In genomic region chr2:26315925-26316311, GRCm38 (mm10) we compare ENCODE assay signal across 8 mouse cellular contexts. TPM values are rescaled to one million over a fixed set of nuclear protein-coding genes. Genes with fewer than 3 reads are reported as not detected.
DNase-seq lines count a peak whose midpoint lies in the region; ATAC-seq and TF ChIP-seq lines count a peak whose summit lies in the region.

No protein-coding gene starts in this region.

- ATAC-seq in embryonic facial prominence, embryonic 14.5 days (ENCODE audit: low read depth) = peak; percentile 16
- ATAC-seq in megakaryocyte, adult 5-6 weeks (ENCODE audit: poor library complexity, severe bottlenecking) = peak; percentile 25; the same call in 1 of the 2 replicates

- intact Hi-C loops in heart, postnatal 14 days (cut with DNase I) = loop anchor here (5.0 kb wide), 1 partner anchor 36 kb away; the partner anchor contains the start of gene Dnlz

- peak overlapping the region; percentile 95 for H3K27ac ChIP-seq in embryonic facial prominence, embryonic 14.5 days (replicated peaks; ENCODE audit: low read depth, low read length)
- H3K27ac ChIP-seq in testis, adult 2 months (ENCODE audit: control insufficient read depth, insufficient read depth, low read depth, low read length) = peak overlapping the region; percentile 73

- H3K9me3 ChIP-seq in embryonic facial prominence, embryonic 14.5 days (ENCODE audit: control insufficient read depth, low read length) = no peaks in the 10 kb centered on the region

- peak overlapping the region; percentile 91 for H3K9ac ChIP-seq in embryonic facial prominence, embryonic 14.5 days (ENCODE audit: low read depth, low read length)

- H3K4me3 ChIP-seq in embryonic facial prominence, embryonic 14.5 days (ENCODE audit: low read depth, low read length) = peak overlapping the region; percentile 74
- peak overlapping the region; percentile 84 for H3K4me3 ChIP-seq in testis, adult 2 months (ENCODE audit: control insufficient read depth, low read depth, low read length)

- no peak for TF ChIP-seq CTCF in testis, adult 2 months (IDR thresholded peaks at IDR 0.05; ENCODE audit: control insufficient read depth, insufficient read depth, insufficient replicate concordance, low read depth, low read length)

- 3% methylated on average over 10 of the region's 11 CpGs for WGBS in embryonic facial prominence, embryonic 14.5 days

- H3K4me1 ChIP-seq in embryonic facial prominence, embryonic 14.5 days (ENCODE audit: control insufficient read depth, insufficient read depth, low read length) = peaks cover 44% of the 10 kb centered on the region
- H3K4me1 ChIP-seq in testis, adult 2 months (ENCODE audit: control insufficient read depth, insufficient read depth, low read length) = peaks cover 19% of the 10 kb centered on the region

- DNase-seq in ES-CJ7 (ENCODE audit: low read depth, low spot score) = peak; percentile 25
- DNase-seq in adrenal gland, adult 2 months = peak; percentile 61
- DNase-seq in embryonic facial prominence, embryonic 14.5 days (ENCODE audit: low spot score) = peak; percentile 74
- DNase-seq in heart, postnatal 14 days = peak; percentile 53 to 60
- DNase-seq in kidney, postnatal 4 days = peak; percentile 68 to 76
- DNase-seq in thymus, postnatal 4 days = no peak

- H3K4me2 ChIP-seq in embryonic facial prominence, embryonic 14.5 days (ENCODE audit: low read depth, low read length) = peak overlapping the region; percentile 86

- H3K36me3 ChIP-seq in embryonic facial prominence, embryonic 14.5 days (ENCODE audit: control insufficient read depth, insufficient read depth, low read length) = no peaks in the 10 kb centered on the region
- no peaks in the 10 kb centered on the region for H3K36me3 ChIP-seq in testis, adult 2 months (ENCODE audit: control insufficient read depth, insufficient read depth, low read length)

- no peaks in the 10 kb centered on the region for H3K27me3 ChIP-seq in embryonic facial prominence, embryonic 14.5 days (replicated peaks; ENCODE audit: control insufficient read depth, insufficient read depth, low read length)
- H3K27me3 ChIP-seq in testis, adult 2 months (ENCODE audit: control insufficient read depth, insufficient read depth, low read length) = no peaks in the 10 kb centered on the region

- no peak for TF ChIP-seq POLR2A in testis, adult 2 months (IDR thresholded peaks at IDR 0.05; ENCODE audit: control insufficient read depth, low read depth, low read length)

RNA-seq across cellular contexts. Expression of gene Gpsm1, which starts 0.6 kb away (rescaled TPM):
- total RNA-seq in adrenal gland, adult 2 months (2021) = 10 to 100 TPM in 1 of 2 experiments, 1 to 10 TPM in 1; 9.4 to 14.9 TPM
- 20.0 and 24.1 TPM in 2 replicates for polyA plus RNA-seq in adrenal gland, adult 2 months (2012; rRNA removed)
- polyA plus RNA-seq in embryonic facial prominence, embryonic 14.5 days (2014; fragmentation: Nextera tagmentation; extraction: Ambion mirVana) = 29.3 and 33.8 TPM in 2 replicates
- total RNA-seq in heart, postnatal 14 days (2021) = 100 to 1,000 TPM; 200 to 237 TPM
- total RNA-seq in megakaryocyte, adult 5-6 weeks (2015) = 1.9 and 2.4 TPM in 2 replicates
- 2.2 and 4.0 TPM in 2 replicates for total RNA-seq in megakaryocyte, adult 5-6 weeks (2017)
- 16.6 and 20.5 TPM in 2 replicates for polyA plus RNA-seq in testis, adult 2 months (2012; rRNA removed)

RNA-seq across cellular contexts. Expression of gene Ccdc187, which starts 21.6 kb away (rescaled TPM):
- total RNA-seq in adrenal gland, adult 2 months (2021) = 1 to 10 TPM in 1 of 2 experiments, under 1 TPM in 1; 0.58 to 1.0 TPM
- 0.51 and 0.83 TPM in 2 replicates for polyA plus RNA-seq in adrenal gland, adult 2 months (2012; rRNA removed)
- 0.17 and 0.28 TPM in 2 replicates for polyA plus RNA-seq in embryonic facial prominence, embryonic 14.5 days (2014; fragmentation: Nextera tagmentation; extraction: Ambion mirVana)
- total RNA-seq in heart, postnatal 14 days (2021) = under 1 TPM; 0.10 to 0.17 TPM
- not detected in 2 replicates for total RNA-seq in megakaryocyte, adult 5-6 weeks (2015)
- not detected in 2 replicates for total RNA-seq in megakaryocyte, adult 5-6 weeks (2017)
- polyA plus RNA-seq in testis, adult 2 months (2012; rRNA removed) = 90.3 and 101 TPM in 2 replicates

RNA-seq across cellular contexts. Expression of gene Dnlz, which starts 36.0 kb away (rescaled TPM):
- 10 to 100 TPM; 20.6 to 25.6 TPM for total RNA-seq in adrenal gland, adult 2 months (2021)
- 30.6 and 31.1 TPM in 2 replicates for polyA plus RNA-seq in adrenal gland, adult 2 months (2012; rRNA removed)
- 24.2 and 27.6 TPM in 2 replicates for polyA plus RNA-seq in embryonic facial prominence, embryonic 14.5 days (2014; fragmentation: Nextera tagmentation; extraction: Ambion mirVana)
- 10 to 100 TPM; 15.5 to 16.3 TPM for total RNA-seq in heart, postnatal 14 days (2021)
- total RNA-seq in megakaryocyte, adult 5-6 weeks (2015) = 4.4 and 5.8 TPM in 2 replicates
- 5.1 TPM in 2 replicates for total RNA-seq in megakaryocyte, adult 5-6 weeks (2017)
- polyA plus RNA-seq in testis, adult 2 months (2012; rRNA removed) = 6.2 and 6.5 TPM in 2 replicates

RNA-seq across cellular contexts. Expression of gene Card9, which starts 44.8 kb away (rescaled TPM):
- 1 to 10 TPM; 1.3 to 1.7 TPM for total RNA-seq in adrenal gland, adult 2 months (2021)
- polyA plus RNA-seq in adrenal gland, adult 2 months (2012; rRNA removed) = 4.9 and 5.0 TPM in 2 replicates
- polyA plus RNA-seq in embryonic facial prominence, embryonic 14.5 days (2014; fragmentation: Nextera tagmentation; extraction: Ambion mirVana) = 1.3 and 2.1 TPM in 2 replicates
- total RNA-seq in heart, postnatal 14 days (2021) = 1 to 10 TPM; 1.3 to 1.5 TPM
- total RNA-seq in megakaryocyte, adult 5-6 weeks (2015) = 42.6 and 45.3 TPM in 2 replicates
- total RNA-seq in megakaryocyte, adult 5-6 weeks (2017) = 141 and 169 TPM in 2 replicates
- polyA plus RNA-seq in testis, adult 2 months (2012; rRNA removed) = 0.75 and 1.9 TPM in 2 replicates

Comparison
In these comparisons a context has a peak if more than half of its experiments do, and no peak if none do; other contexts are left out.
1. RNA of gene Gpsm1, which starts 0.6 kb away (total RNA-seq): 200 to 237 TPM in heart, postnatal 14 days; 9.4 to 14.9 TPM in adrenal gland, adult 2 months and 1.9 to 4.0 TPM in megakaryocyte, adult 5-6 weeks; every median in the first group is over 10 times any median in the second.